Mouse (Mus musculus): Measurements from ENCODE around the gene Rasgef1b. TPM values are rescaled to one million over a fixed set of nuclear protein-coding genes. Genes with fewer than 3 reads are reported as not detected.
A peak's percentile ranks its signal among the peaks of the same experiment; 100 is the strongest.

Gene Rasgef1b
- total RNA-seq, 2 experiments from 2014 or later = 1.5 to 2.6 TPM

GRCm38 (mm10) chr5:99707261-99707660 is 21.6 kb downstream of the Rasgef1b start:
- peak; percentile 31 for DNase-seq

- DNase-seq = no peak
Observed at GRCm38 (mm10) chr5:99701811-99702210, 27.1 kb downstream of the Rasgef1b start.

GRCm38 (mm10) chr5:99694712-99695360 is 34.0 kb downstream of the Rasgef1b start:
- no peak for DNase-seq

- DNase-seq = no peak
Observed at GRCm38 (mm10) chr5:99689909-99690308, 39.0 kb downstream of the Rasgef1b start.

GRCm38 (mm10) chr5:99687894-99688293 is 41.0 kb downstream of the Rasgef1b start:
- DNase-seq = no peak

GRCm38 (mm10) chr5:99684023-99684422 is 44.8 kb downstream of the Rasgef1b start:
- no peak for DNase-seq

GRCm38 (mm10) chr5:99669971-99670571 is 58.8 kb downstream of the Rasgef1b start:
- no peak for DNase-seq

- no peak for DNase-seq
Observed at GRCm38 (mm10) chr5:99656024-99656423, 72.8 kb downstream of the Rasgef1b start.

- DNase-seq = no peak
Observed at GRCm38 (mm10) chr5:99652931-99653330, 75.9 kb downstream of the Rasgef1b start.

- no peak for DNase-seq
Observed at GRCm38 (mm10) chr5:99641407-99641806, 87.5 kb downstream of the Rasgef1b start.

GRCm38 (mm10) chr5:99636575-99636974 is 92.3 kb downstream of the Rasgef1b start:
- no peak for DNase-seq

GRCm38 (mm10) chr5:99634010-99634541 is 94.8 kb downstream of the Rasgef1b start:
- no peak for DNase-seq

- no peak for DNase-seq
Observed at GRCm38 (mm10) chr5:99633548-99633947, 95.3 kb downstream of the Rasgef1b start.

- no peak for DNase-seq
Observed at GRCm38 (mm10) chr5:99632649-99633310, 96.1 kb downstream of the Rasgef1b start.

GRCm38 (mm10) chr5:99630087-99630486 is 98.8 kb downstream of the Rasgef1b start:
- DNase-seq = no peak

- no peak for DNase-seq
Observed at GRCm38 (mm10) chr5:99625603-99626002, 103.3 kb downstream of the Rasgef1b start.

GRCm38 (mm10) chr5:99620771-99621170 is 108.1 kb downstream of the Rasgef1b start:
- no peak for DNase-seq

- no peak for DNase-seq
Observed at GRCm38 (mm10) chr5:99617271-99617800, 111.5 kb downstream of the Rasgef1b start.

GRCm38 (mm10) chr5:99613321-99614118 is 115.3 kb downstream of the Rasgef1b start:
- no peak for DNase-seq

- DNase-seq = no peak
Observed at GRCm38 (mm10) chr5:99607602-99608001, 121.3 kb downstream of the Rasgef1b start.

- DNase-seq = no peak
Observed at GRCm38 (mm10) chr5:99606164-99606858, 122.6 kb downstream of the Rasgef1b start.

All from gastrocnemius, postnatal 10 days (tissue).